Mouse (Mus musculus): ENCODE measurements around the gene Ceacam20. TPM values are rescaled to one million over a fixed set of nuclear protein-coding genes. Genes with fewer than 3 reads are reported as not detected.
"Not testable (repeated sequence)": the region's sequence is repeated elsewhere in the genome, so short reads cannot be mapped to it uniquely, and the experiment has no call there.

Gene Ceacam20
- total RNA-seq, 2 experiments from 2014 or later: not detected

DNA sequence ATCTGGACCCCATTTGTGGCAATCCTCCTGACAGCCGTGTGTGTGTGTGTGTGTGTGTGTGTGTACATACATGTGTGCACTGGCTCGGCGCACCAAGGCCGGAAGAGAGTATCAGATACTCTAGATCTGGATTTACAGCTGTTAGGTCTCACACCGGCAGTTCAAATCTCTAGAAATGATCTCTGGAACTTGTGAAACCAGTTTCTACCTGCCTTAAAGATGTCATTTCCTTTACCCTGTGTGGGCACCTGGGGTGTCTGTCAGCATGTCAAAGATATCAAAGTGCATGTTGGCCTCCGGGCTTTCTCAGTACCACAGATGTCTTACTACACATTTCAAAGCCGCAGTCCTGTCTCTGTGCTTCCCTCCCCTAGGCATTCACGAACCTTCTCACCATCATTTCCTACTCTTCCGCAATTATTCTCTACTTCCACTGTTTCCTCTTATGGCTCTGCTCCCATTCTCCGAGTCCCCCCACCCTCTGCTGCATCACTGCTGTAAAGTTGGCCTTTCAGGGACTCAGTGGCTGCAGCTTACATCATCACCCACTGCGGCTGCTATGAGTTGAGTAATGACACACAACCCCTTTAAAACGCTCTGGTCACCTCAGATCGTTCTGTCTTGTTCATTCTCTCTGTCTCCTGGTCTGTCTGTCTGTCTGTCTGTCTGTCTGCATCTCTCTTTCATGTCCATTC is 19.2 kb upstream of the Ceacam20 start:
- DNase-seq (ENCODE audit: low spot score in 2 of 2): no peak
- intact Hi-C loops (cut with DNase I): no loop called here

DNA sequence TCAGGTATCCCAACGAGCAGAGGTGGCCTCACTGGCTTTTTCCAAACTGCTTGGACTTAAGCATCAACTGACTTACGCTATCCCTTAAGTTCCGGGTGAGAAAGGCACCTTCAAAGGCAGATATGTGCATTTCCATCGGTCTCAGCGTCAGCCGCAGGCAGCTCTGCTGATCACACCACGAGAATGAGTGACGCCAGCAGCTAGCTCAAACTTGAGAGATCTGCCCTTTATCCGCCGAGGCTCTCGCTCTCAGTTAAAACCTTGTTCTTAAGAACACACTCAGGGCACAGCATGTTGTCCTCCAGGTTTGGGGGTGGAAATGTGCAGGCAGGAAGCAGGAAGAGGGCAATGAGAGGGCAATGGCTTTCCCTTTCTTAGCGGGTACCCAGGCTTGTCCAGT is 16.3 kb upstream of the Ceacam20 start:
- intact Hi-C loops (cut with DNase I): no loop called here
- DNase-seq (ENCODE audit: low spot score in 2 of 2): no peak

DNA sequence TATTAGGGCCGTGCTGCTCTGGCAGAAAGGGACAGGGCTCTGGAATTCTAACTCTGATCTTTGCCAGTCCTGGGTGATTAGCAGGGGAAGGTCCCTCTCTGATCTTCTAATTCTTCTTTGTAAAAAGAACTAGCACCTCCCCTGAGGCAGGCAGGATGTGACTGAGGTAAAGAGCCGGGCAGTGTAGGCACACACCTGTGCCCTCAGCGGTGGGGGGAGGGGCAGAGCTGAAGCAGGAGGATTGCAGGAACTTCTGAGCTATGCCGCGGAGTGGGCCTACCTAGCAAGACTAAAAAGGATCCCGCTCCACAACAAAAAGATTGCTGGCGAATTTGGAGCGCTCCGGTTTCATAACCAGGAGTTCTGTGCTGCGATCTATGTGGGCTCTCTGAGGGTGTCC is 15.2 kb upstream of the Ceacam20 start:
- intact Hi-C loops (cut with DNase I): no loop called here
- no peak for DNase-seq (ENCODE audit: low spot score in 2 of 2)

DNA sequence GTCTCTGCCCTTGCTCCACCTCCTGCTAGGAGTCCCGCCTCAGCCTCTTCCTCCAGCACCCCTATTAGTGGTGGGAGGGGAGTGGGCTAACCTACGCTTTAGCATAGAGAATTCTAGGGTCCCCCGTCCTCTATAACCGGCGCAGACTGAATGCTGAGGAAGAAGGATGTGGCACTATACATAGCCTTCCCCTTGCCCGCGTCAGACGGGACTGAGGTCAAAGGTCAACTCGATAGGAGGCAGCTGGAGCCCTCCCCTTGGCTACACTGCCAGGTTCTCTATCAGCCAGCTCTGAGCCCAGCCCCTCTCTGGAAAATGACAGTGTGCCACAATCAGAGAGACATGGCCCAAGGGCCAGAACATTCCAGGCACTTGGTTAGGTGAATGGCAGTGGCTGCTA is 14.6 kb upstream of the Ceacam20 start, which contains the start of gene Igsf23:
Gene Igsf23 (minus strand): TSS at position 168 of the 400 bp plus-strand sequence.
- intact Hi-C loops (cut with DNase I): no loop called here

DNA sequence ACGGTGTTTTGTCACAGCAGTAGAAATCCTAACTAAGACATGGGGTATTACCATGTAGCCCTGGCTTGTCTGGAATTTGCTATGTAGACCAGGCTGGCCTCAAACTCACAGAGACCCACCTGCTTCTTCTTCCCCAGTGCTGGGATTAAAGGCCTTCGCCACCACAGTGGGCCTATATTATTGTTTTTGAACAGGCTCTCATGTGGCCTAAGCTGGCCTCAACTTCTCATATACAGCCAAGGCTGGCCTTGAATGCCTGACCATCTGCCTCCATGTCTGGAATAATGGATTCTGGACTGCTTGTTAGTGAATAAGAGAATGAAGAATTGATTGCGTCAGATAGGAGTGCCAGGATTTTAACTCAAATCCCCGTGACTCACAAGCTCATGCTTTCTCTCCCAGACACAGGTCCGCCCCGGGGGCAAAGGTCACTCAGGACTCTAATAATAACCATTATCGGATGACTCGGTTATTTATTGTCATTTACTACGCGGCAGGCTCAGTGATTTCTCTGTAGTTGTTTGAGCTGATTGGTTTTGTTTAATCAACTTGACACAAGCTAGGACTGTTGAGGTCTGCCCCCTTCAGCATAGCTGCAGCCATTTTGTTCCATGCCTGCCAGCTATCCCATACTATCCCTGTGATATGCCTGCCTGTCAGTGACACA is 12.8 kb upstream of the Ceacam20 start:
- no peak for DNase-seq (ENCODE audit: low spot score in 2 of 2)
- intact Hi-C loops (cut with DNase I): no loop called here

More for the DNA sequence above, 14.6 kb upstream of the Ceacam20 start, which contains the start of gene Igsf23:
- DNase-seq (ENCODE audit: low spot score in 2 of 2): no peak

DNA sequence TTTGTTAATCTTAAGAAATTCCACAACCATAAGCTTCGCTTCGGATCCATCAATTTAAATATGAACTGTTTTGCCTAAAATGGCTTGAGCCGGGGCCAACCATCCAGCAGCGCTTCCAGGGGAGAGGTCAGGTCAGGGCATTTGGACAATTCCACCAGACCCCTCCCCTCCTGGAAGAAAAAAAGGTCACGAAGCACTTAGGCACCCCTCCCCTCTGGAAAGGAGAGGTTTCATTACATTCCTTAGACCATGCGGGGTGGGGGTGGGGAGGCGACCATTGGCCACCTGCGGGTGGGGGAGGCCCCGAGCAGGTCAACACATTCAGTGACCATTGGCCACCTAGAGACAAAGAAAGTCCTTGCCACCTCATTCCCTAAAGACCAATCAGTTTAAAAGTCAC is 12.2 kb upstream of the Ceacam20 start:
- intact Hi-C loops (cut with DNase I): no loop called here
- DNase-seq (ENCODE audit: low spot score in 2 of 2): no peak

DNA sequence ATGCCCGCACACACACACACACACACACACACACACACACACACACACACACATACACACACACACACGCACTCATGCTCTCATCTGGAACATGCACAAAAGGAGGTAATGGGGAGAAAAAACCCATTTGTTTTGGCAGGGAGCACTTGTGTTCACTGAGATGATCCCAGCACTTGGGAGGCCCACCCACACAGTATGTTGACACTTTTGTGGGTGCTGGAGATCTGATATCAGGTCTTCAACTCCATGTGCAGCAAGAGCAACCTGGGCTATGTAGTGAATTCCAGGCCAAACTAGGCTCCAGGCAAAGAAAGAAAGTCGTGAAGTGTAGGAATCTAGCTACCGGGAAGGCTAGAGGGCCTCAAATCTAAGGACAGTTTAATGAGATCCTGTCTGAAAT is 9.4 kb upstream of the Ceacam20 start:
- intact Hi-C loops (cut with DNase I): loop anchor here (1.0 kb wide), 1 partner anchor 46 kb away; no protein-coding TSS in a partner anchor

DNA sequence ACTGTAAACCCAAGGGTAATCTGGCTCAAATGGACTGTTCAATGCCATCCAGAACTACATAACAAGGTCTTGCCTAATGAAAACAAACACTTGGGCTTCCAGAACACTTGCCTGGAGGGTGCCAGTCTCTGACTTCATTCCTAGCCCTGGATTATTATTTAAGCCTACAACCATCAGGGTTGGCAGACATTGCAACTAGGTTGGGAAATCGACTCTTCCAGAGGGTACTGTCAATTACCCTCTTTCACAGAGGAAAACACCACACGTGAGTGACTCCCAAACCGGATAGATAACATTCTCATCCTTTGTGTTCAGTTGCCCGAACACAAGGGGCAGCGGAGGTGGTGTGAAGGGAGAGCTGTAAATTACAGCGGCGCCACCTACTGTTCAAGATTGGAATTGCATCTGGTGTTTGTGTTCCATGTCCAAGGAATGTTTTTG is 8.9 kb upstream of the Ceacam20 start:
- intact Hi-C loops (cut with DNase I): loop anchor here (1.0 kb wide), 1 partner anchor 46 kb away; no protein-coding TSS in a partner anchor
- peak; percentile 75 to 84 for DNase-seq (ENCODE audit: low spot score in 2 of 2)

More for the DNA sequence above, 9.4 kb upstream of the Ceacam20 start:
- DNase-seq (ENCODE audit: low spot score in 2 of 2): no peak

DNA sequence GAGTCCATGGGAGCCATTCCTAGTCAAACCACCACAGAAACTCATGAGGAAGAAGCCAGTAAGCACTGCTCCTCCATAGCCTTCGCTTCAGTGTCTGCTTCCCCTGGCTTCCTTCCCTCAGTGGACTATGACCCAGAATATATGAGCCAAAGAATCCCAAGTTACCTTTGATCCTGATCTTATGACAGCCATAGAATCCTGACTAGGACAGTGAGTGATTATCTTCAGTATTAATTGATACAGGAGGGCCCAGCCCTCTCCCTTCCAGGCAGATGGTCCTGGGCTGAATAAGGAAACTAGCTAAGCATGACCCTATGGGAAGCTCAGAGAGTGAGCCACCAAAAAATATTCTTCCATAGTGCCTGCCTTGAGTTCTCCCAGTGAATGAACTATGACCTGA is 2.8 kb upstream of the Ceacam20 start:
- intact Hi-C loops (cut with DNase I): no loop called here
- no peak for DNase-seq (ENCODE audit: low spot score in 2 of 2)

DNA sequence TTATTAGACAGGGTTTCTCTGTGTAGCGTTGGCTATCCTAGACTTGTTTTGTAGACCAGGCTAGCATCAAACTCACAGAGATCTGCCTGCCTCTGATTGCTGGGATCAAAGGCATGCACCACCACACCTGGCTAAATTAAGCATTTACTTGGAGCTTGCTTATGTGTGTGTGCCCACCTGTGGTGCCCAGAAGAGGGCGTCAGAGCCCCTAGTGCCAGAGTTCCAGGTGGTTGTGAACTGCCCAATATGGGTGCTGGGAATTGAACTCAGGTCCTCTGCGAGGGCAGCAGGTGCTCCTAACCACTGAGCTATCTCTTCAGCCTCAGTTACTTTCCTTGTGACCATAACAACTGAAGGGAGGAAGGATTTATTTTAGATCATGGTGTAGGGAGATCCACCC is 3.9 kb downstream of the Ceacam20 start:
- no peak for DNase-seq (ENCODE audit: low spot score in 2 of 2)
- intact Hi-C loops (cut with DNase I): no loop called here

DNA sequence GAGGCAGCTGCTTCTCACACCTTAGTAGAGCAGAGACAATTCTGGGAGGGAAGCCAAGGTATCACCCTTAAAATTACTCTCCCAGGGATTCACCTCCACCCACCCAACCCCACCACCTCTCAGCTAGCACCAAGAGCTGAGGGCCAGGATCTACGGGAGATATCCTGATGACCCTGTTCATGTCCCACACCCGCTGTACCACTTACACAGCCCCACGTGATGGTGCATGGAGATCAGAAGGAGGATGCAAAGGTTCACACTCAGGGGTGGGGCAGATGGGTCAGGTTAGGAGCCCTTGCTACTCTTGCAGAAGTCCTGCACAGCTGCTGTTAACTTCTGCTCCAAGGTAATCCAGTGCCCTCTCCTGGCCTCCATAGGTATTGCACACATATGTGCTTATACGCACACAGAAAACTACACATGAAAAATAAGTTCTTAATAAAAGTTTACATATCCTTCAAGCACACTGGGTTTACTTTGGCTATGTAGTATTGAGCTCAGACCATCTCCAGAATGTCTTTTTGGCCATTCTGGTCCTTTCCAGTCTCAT is 4.4 kb downstream of the Ceacam20 start:
- no peak for DNase-seq (ENCODE audit: low spot score in 2 of 2)
- intact Hi-C loops (cut with DNase I): no loop called here

DNA sequence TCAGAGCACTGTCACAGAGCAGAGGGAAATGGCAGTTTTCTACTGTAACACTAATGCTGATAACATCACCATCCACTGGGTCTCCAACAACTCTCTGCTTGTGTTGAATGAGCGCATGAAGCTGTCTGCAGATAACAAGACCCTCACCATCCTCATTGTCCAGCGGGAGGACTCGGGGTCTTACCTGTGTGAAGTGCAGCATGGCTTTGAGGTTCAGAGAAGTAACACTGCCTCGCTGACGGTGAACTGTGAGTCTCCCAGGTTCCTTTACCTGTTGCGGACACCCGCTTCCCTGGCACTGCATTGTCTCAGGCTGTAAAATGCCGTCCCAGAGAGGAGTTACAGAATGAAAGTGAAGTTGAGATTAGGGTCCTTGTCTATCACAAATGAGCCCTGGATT is 5.0 kb downstream of the Ceacam20 start:
- no peak for DNase-seq (ENCODE audit: low spot score in 2 of 2)
- intact Hi-C loops (cut with DNase I): no loop called here

DNA sequence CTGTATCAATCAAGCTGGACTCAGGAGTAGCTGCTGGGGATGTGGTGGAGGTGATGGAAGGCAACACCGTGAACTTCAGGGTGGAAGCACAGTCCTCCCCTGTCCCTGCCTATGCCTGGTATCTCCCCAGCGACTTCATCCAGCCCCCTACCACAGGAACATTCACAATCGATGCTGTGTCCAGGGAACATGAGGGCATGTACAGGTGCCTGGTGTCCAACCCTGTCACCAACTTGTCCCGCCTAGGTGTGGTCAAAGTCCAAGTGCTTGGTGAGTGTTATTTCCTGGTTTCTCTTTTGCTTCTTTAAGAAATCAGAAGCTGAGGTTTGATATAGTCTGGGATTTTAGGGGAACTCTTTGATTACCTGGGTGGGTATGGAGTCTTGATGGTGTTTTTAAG is 6.3 kb downstream of the Ceacam20 start:
- DNase-seq (ENCODE audit: low spot score in 2 of 2): no peak
- intact Hi-C loops (cut with DNase I): no loop called here

DNA sequence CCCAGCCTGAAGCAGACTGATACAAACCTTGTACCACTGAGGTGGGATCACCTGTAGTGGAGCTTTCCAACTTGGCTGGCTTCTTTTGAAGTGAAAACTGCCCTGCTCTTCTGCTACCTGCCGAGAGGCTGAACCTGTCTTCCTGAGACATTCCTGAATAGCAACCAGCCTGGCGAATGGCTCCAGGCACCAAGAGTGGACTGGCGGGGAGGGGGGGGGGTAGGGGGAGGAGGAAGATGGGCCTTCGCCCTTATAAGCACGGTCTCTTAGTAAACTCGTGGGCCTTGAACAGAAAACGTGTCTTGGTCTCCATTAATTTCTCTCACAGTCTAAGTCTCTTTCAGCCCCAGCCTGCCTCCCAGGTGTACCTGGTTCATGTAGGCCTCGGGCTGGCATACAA is 26.0 kb downstream of the Ceacam20 start, which contains the start of gene Nlrp9b:
Gene Nlrp9b (plus strand): TSS at position 301 of the 400 bp plus-strand sequence.
- intact Hi-C loops (cut with DNase I); DNase-seq (ENCODE audit: low spot score in 2 of 2): not testable (repeated sequence)

DNA sequence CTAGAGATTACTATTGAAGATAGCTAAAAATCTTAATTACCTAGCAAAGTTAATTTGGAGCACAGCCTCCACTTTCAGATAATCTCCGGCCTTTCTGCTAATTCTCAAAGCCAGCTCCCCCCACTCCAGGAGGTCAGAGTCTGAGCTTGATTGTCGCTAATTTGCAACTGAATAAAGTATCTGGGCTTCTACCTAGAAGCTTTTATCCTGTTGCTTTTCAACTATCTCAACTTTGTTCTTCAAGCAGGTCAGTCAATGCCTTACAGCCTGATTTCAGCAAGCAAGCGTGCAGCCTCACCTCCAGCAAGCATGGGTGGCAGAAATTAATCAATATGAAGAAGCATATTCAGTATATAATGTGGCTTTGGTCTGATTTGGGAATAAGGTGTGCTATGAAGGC is 31.5 kb downstream of the Ceacam20 start:
- DNase-seq (ENCODE audit: low spot score in 2 of 2); intact Hi-C loops (cut with DNase I): not testable (repeated sequence)

DNA sequence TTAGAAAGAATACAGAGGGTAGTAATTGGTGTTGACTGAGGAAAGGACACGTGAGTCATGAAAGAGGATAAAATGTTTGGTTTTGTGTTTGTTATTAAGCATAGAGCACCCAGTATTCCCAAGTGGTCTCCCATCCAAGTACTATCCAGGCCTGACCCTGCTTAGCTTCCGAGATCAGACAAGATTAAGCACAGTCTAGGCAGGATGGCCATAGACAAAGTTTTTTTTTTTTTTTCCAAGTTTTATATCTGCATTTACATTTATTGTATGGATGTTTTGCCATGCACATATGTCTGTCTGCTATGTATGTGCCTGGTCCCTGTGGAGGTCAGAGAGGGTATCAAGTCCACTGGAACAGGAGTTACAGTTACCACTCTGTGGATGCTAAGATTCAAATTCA is 44.8 kb downstream of the Ceacam20 start:
- intact Hi-C loops (cut with DNase I): no loop called here
- no peak for DNase-seq (ENCODE audit: low spot score in 2 of 2)

Other genes with a start within 250 kb of the Ceacam20 start
- 100 to 1,000 TPM; 113 to 125 TPM for gene Tomm40, start 250.0 kb upstream of the Ceacam20 start, total RNA-seq (2021)
- gene Nectin2, start 214.9 kb upstream of the Ceacam20 start, total RNA-seq (2021): 1 to 10 TPM; 7.2 to 9.3 TPM
- gene Bcam, start 194.4 kb upstream of the Ceacam20 start, total RNA-seq (2021): 10 to 100 TPM; 12.2 to 13.1 TPM
- not detected for gene Cblc, start 168.6 kb upstream of the Ceacam20 start, total RNA-seq (2021)
- gene Bcl3, start 142.6 kb upstream of the Ceacam20 start, total RNA-seq (2021): under 1 TPM; 0.27 to 0.32 TPM
- gene Gm19345, start 113.4 kb upstream of the Ceacam20 start, total RNA-seq (2021): 1 to 10 TPM; 1.2 to 2.1 TPM
- gene Ceacam16, start 104.1 kb upstream of the Ceacam20 start, total RNA-seq (2021): not detected
- gene Ceacam19, start 77.4 kb upstream of the Ceacam20 start, total RNA-seq (2021): not detected
- gene Pvr, start 44.3 kb upstream of the Ceacam20 start, total RNA-seq (2021): 10 to 100 TPM; 10.7 to 12.0 TPM
- not detected for gene Igsf23, start 14.7 kb upstream of the Ceacam20 start, total RNA-seq (2021)
- gene Nlrp9b, start 26.1 kb downstream of the Ceacam20 start, total RNA-seq (2021): not detected
- not detected for gene Vmn1r91, start 134.3 kb downstream of the Ceacam20 start, total RNA-seq (2021)
- gene Gm16442, start 157.2 kb downstream of the Ceacam20 start, total RNA-seq (2021): not detected
- not detected for gene Vmn1r93, start 173.7 kb downstream of the Ceacam20 start, total RNA-seq (2021)
- not detected for gene Vmn1r94, start 203.0 kb downstream of the Ceacam20 start, total RNA-seq (2021)
- not detected for gene Vmn1r95, start 228.3 kb downstream of the Ceacam20 start, total RNA-seq (2021)
- gene Gm6164, start 240.2 kb downstream of the Ceacam20 start, total RNA-seq (2021): not detected